Mouse (Mus musculus) kidney, adult 11 months (tissue): ENCODE results near the gene Nab2.

Source experiments
- DNase-seq: peaks from one replicate; pipeline ENCODE4 v3.0.0; 2022

The Nab2 gene

DNA sequence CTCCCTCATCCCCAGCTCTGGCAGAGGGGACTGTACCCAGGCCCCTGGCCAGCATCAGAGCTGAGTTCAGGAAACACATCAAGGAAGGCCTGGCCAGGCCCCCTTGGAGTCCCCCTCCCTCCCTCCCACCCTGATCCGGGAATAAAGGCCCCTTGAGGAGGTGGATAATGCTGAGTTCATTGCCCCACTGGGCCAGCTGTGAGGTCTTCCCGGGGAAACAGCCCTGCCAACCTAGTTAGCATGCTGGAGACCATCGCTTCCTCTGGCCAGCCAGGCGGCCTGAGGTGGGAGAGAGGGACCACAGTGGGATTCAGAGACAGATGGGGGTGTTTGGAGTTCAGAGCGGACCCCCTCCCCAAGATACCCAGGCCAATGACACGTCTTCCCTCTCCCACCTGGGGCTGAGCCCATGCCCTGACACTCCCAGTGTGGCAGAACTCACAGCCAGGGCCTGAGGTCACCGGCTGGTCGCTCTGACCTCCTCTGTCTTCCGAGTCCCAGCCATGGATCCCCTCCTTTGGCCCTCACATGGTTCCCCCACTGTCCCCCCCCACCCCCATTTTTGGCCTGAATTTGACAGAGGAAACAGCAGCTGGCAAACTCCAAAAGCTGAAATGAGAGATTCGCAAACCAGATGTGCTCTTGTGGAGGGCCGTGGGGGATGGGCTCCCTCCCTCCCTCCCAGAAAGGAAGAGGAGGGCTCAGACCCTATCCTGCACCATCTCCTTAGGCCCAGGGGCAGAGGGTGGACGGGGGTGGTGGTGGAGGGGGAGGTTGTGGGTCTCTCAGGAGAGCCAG lies 53.9 kb downstream of the Nab2 start:
- DNase-seq: no peak

DNA sequence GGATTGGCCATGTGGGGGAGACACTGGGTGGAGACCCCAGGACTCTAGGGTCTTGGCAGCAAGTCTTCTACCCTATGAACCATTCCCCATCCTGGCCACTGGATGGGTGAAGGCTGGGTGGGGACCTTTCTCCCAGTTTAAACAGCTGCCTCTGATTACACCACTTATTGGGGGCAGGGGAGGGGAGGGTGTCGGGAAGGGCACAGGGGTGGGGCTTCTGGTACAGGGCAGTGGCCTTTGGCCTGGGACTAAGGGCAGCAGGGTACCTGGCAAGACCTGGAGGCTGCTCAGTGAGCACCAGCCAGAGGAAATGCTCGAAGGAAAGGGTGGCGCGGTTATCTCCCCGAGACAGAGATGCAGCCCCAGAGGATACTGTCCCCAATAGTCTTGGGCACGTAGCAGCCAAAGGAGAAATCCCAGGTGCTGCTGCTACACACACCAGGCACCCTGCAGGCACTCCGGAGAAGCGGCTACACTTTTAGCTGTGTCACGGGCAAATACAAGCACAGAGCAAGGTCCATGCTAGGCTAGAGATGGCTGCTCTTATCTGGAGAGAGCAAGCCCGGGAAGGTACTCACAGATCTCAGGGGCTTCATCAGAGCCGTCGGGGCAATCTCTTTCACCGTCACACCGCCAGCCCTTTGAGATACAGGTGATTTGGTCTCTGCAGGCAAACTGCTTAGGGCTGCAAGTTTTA lies 56.1 kb downstream of the Nab2 start:
- no peak for DNase-seq
